Mouse (Mus musculus) right cerebral cortex, postnatal 14 days (tissue): Measurements from ENCODE around the gene Supt20.

Experiments
- DNase-seq: peaks from one replicate; pipeline ENCODE4 v3.0.0; 2022

The Supt20 gene

GRCm38 (mm10) chr3:54708972-54709371 is 16.4 kb downstream of the Supt20 start:
- DNase-seq = no peak

GRCm38 (mm10) chr3:54714253-54714652 is 21.6 kb downstream of the Supt20 start, which contains the start of gene Gm21958:
Gene Gm21958 (minus strand): TSS chr3:54714353.
- DNase-seq = no peak

DNA sequence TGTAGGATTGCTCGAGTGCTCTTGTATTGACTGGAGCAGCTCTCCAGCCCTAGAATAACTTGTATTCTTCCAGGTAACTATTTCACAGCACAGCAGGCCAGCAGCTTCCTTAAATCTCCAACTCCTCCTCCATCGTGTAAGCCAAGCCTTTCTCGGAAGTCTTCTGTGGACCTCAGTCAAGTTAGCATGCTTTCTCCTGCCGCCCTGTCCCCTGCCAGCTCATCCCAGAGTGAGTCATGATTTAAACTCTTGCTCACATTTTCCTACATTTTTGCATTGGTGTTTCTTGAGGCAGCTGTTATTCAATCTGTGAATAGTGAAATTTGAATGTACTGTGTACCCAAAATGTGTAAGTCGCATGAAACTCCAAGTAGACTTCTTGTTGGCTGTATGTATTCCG is 22.9 kb downstream of the Supt20 start:
- no peak for DNase-seq

DNA sequence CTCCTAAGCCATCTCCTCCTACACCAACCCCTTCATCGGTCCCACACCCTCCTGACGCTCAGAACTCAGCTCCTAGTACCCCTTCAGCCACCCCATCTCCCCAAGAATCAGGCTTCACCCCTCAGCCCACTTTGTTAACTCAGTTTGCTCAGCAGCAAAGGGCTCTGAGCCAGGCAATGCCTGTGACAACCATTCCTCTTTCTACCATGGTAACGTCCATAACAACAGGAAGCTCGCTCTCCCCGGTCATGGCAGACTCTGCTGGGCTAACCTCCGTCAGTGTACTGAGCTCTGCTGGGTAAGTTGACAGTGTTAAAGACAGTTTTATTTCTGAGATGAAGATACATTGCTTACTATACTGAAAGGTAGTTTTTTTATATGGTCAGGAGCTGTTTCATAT is 24.7 kb downstream of the Supt20 start:
- DNase-seq = no peak

- no peak for DNase-seq
Measured at GRCm38 (mm10) chr3:54718947-54719346, 26.3 kb downstream of the Supt20 start.

DNA sequence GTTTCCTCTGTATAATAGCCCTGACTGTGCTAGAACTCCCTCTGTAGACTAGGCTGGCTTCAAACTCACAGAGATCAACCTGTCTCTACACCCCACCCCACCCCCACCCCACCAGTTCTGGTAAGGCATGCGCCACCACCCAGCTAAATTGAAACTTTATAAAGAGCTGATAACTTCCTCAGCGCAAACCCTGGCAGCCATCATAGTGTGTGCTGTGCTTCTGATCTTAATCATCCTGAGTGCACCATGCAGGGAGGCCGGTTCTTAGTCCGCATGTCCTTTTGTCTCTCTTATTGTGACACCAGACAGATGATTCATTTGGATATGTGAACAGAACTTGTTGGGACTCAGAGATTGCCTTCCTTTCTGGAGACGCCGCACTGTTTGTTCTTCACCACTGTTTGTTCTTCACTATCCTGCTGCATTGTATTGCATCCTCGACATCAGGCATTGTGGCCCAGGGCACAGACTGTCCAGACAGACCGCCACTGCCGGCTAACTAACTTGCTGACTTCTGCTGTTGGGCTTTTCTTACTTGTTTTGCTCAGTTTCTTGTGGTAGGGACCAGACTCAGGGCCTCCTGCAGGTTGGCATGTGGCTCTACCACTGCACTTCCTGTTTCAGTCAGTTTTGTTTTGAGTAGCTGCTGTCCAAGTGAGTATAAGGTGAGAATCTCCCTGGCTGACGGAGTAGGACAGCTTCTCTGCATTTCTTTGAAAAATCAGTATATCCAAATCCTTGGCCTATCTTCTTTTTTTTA is 31.3 kb downstream of the Supt20 start:
- no peak for DNase-seq

DNA sequence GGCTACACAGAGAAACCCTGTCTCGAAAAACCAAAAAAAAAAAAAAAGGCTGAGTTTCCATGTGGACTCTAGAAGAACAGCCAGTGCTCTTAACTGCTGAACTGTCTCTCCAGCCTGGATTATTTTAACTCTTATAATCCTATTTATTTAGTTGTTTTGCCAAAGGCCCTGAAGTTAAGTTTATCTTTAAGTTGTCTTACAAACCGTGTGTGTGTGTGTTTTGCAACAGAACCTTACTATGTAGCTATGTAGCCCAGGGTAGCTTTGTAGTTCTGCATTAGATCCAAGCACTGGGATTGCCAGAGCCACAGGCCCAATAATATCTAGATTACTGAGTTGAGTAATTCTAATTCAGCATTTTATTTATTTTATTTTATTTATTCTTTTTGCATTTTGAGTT is 32.7 kb downstream of the Supt20 start:
- no peak for DNase-seq

- DNase-seq = no peak
Measured at GRCm38 (mm10) chr3:54727588-54727987, 35.0 kb downstream of the Supt20 start.

DNA sequence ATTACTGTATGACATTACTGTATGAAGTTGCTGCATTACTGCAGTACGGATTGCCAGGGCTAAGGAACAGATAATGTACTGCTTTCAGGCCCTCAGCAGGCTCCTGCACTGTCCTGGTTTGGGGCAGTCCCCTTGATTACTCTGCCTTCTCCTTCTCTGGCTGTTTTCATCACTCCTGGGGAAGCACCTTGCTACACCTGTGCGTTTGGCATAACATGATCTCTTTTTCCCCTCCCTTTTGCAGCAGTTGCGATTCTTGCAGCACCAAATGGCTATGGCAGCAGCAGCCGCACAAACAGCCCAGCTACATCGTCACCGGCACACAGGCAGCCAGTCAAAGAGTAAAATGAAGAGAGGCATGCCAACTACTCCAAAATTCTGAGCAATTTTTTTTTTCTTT is 35.5 kb downstream of the Supt20 start:
- DNase-seq = no peak

GRCm38 (mm10) chr3:54731626-54732150 is 39.1 kb downstream of the Supt20 start:
- no peak for DNase-seq

DNA sequence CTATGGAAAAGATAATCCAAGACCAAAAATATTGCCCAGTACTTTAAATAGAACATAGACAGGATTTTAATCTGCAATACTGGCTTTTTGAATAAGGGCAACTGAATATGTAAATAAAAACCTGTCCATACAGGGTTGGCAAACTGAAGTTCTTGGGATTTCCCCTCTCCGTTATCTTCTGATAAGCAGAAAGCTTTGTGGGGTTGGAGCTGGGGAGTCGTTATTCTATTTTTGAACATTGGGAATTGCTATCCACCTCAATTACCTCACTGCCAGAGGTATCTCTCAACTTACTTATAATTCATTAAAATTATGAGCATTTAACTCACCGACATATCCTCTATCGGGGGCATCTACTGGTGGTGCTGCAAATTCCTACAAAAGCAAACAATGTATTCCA is 39.8 kb downstream of the Supt20 start:
- DNase-seq = no peak

- peak; percentile 93 for DNase-seq
Measured at GRCm38 (mm10) chr3:54734411-54735246, 42.0 kb downstream of the Supt20 start.

GRCm38 (mm10) chr3:54735247-54736046 is 42.8 kb downstream of the Supt20 start, which contains the start of the genes Exosc8 and Alg5:
Gene Exosc8 (minus strand): TSS chr3:54735393.
Gene Alg5 (plus strand): TSS chr3:54735539.
- DNase-seq = peak; percentile 87

DNA sequence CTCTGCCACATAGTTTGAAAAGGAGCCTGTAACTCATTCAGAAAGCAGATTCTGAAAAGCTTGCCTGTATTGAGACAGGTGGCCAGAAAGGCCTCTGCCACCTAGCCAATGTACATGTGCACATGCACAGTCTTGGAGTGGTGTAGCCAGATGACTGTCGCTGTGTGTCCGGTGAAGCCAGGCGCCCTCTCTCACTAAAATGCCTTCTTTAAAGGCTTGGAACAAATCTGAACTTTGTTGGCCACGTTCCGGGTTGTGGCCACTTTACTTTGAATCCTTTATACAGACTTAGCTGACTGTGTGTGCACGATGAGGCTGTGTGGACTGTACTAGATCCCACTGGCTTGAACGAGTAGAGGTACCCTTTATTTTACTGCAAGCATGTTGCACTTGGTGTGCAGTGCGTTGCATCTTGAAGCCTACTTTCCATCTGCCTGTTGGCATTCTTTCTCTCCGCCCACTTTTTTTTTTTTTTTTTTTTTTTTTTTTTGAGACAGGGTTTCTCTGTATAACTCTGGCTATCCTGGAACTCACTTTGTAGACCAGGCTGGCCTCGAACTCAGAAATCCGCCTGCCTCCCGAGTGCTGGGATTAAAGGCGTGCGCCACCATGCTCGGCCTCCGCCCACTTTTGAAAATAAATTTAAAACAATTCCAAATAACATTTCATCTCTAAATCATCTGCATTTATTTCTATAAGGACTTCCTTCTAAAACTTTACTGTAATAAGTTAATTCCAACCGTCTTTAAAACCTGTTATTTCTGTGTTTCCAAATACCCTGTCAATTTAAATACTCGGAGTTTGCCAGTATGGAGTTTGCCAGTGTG is 43.7 kb downstream of the Supt20 start:
- DNase-seq = peak; percentile 16

GRCm38 (mm10) chr3:54737317-54737716 is 44.7 kb downstream of the Supt20 start:
- no peak for DNase-seq

- DNase-seq = no peak
Measured at GRCm38 (mm10) chr3:54741965-54742364, 49.4 kb downstream of the Supt20 start.

GRCm38 (mm10) chr3:54745799-54746198 is 53.2 kb downstream of the Supt20 start:
- DNase-seq = peak; percentile 44

GRCm38 (mm10) chr3:54753411-54753810 is 60.8 kb downstream of the Supt20 start:
- DNase-seq = no peak

DNA sequence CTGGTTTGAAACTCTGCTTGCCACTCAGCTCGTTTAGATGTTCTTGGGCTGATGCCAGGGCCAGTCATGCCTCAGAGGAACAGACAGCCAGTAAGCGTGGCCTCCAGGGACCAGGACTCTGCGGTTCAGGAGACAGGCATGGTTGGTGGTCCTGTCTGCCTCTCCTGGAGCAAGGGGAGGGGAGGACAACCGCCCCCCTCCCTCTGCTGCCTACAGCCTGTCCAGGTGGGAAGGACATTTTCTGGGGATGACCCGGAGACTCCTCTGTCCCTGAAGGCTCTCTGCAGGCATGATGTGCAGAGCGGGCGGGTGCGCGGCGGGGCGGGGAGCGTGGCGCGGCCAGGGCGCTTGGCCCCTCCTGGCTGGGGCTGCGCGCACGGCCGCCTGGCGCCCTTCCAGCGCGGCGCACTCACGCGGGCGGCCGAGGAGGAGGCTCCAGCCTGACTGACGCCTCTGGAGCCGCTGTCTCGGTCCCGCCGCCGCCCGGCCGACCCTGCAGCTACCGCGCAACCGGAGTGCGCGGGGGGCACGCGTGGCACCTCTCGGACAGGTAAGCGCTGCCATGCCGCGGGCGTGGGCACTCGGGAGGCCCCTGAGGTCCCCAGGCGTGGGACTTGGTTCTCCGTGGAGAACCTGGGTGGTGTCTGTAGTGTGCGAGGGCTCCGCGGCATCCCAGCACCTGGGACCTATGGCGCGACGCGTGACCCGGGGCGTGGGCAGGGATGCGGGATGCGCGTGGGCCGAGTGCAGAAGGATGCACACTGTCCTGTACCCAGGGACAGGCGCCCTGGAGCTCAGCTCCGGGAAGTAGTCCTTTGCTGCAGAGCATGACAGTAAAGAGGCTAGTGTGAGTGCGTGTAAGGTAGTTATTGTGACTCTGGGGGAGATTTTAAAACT is 62.8 kb downstream of the Supt20 start, which contains the start of gene Smad9:
Gene Smad9 (plus strand): TSS at position 438 of the 897 bp plus-strand sequence.
- DNase-seq = peak; percentile 65

GRCm38 (mm10) chr3:54756058-54756457 is 63.5 kb downstream of the Supt20 start:
- DNase-seq = peak; percentile 40

DNA sequence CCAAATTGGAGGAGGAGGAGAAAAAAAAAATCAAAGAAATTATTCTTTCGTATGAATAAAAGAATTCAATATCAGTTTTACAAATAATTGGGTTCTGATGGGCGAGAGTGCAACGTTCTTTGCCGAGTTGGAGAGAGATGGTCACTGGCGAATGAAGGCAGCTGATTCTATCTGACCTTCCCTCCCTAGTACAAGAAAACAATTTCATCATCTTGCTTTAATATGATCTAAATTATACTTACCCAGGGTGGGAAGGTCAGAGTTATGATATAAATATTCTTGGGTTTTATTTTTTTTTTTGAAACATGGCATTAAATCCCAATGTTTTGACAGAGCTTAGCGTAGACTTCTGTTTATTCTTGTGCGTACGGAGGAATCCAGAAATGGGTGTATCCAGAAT is 64.8 kb downstream of the Supt20 start:
- no peak for DNase-seq
